Comparison of ENCODE assay signal across 15 mouse cellular contexts in the genomic region with DNA sequence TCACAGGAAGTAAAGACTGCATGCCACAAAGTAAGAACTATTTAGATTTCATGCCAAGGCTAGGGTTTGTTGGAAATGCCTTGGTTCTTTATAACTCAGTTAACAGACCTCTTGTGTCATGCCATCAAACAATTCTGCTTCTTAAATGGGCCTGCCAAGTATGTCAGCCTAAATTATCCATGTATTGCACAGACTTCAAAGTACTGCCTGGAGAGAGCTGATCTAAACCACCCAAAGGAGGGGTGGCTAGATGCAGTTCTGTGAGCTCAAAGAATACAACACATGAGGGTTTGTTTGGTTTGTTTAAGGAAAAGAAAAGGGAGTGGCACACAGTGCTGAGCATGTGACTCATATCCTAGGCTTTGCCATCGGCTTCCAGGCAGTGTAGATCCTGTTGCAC. TPM values are rescaled to one million over a fixed set of nuclear protein-coding genes. Genes with fewer than 3 reads are reported as not detected.
DNase-seq lines count a peak whose midpoint lies in the region; ATAC-seq lines count a peak whose summit lies in the region.
"Had no signal": no experiment of that assay in that cellular context is flagged by ENCODE, and none has a peak within 500 bp of the region (broad histone marks: within the 10 kb centered on the region; RNA-seq: fewer than 3 reads in every experiment).

No protein-coding gene starts in this region.

- no peaks in the 10 kb centered on the region for H3K9me3 ChIP-seq in embryonic facial prominence, embryonic 11.5 days (replicated peaks; ENCODE audit: control insufficient read depth, low read length)
- H3K9me3 ChIP-seq in embryonic facial prominence, embryonic 10.5 days, result no peaks in the 10 kb centered on the region
- H3K9me3 ChIP-seq in embryonic facial prominence, embryonic 13.5 days, result no peaks in the 10 kb centered on the region
- no peaks in the 10 kb centered on the region for H3K9me3 ChIP-seq in intestine, embryonic 15.5 days

- ATAC-seq in embryonic facial prominence, embryonic 11.5 days (replicated peaks; ENCODE audit: insufficient number of reproducible peaks, low FRiP score, low TSS enrichment, low read depth), result peak; percentile 67; the same call in 1 of the 2 replicates
- ATAC-seq in embryonic facial prominence, embryonic 13.5 days (ENCODE audit: insufficient number of reproducible peaks, insufficient read depth, low FRiP score, low TSS enrichment, low read depth), result peak; percentile 59
- peak; percentile 55 for ATAC-seq in intestine, embryonic 15.5 days

- H3K27me3 ChIP-seq in embryonic facial prominence, embryonic 11.5 days (ENCODE audit: control insufficient read depth, insufficient read depth, low read length), result no peaks in the 10 kb centered on the region
- H3K27me3 ChIP-seq in embryonic facial prominence, embryonic 10.5 days (replicated peaks; ENCODE audit: low read depth, poor library complexity, severe bottlenecking), result no peaks in the 10 kb centered on the region
- H3K27me3 ChIP-seq in embryonic facial prominence, embryonic 13.5 days, result no peaks in the 10 kb centered on the region
- H3K27me3 ChIP-seq in intestine, embryonic 15.5 days (replicated peaks), result no peaks in the 10 kb centered on the region

- 77% methylated on average over 1 of the region's 1 CpGs for WGBS in embryonic facial prominence, embryonic 11.5 days
- 79% methylated on average over 1 of the region's 1 CpGs for WGBS in embryonic facial prominence, embryonic 10.5 days
- WGBS in embryonic facial prominence, embryonic 13.5 days, result 23% methylated on average over 1 of the region's 1 CpGs
- WGBS in intestine, embryonic 15.5 days, result 43% methylated on average over 1 of the region's 1 CpGs

- H3K27ac ChIP-seq in embryonic facial prominence, embryonic 11.5 days (replicated peaks; ENCODE audit: low read depth, low read length), result no peak overlapping the region
- H3K27ac ChIP-seq in embryonic facial prominence, embryonic 10.5 days (replicated peaks), result no peak overlapping the region
- peak overlapping the region; percentile 74 for H3K27ac ChIP-seq in embryonic facial prominence, embryonic 13.5 days
- H3K27ac ChIP-seq in intestine, embryonic 15.5 days, result no peak overlapping the region

- no peak overlapping the region for H3K4me2 ChIP-seq in embryonic facial prominence, embryonic 11.5 days (ENCODE audit: low read depth, low read length)
- H3K4me2 ChIP-seq in embryonic facial prominence, embryonic 13.5 days, result no peak overlapping the region
- no peak overlapping the region for H3K4me2 ChIP-seq in intestine, embryonic 15.5 days (replicated peaks)
- H3K4me2 ChIP-seq: heart, embryonic 11.5 days; liver, embryonic 11.5 days had no signal

- H3K9ac ChIP-seq in embryonic facial prominence, embryonic 11.5 days (replicated peaks; ENCODE audit: low read length), result no peak overlapping the region
- H3K9ac ChIP-seq in embryonic facial prominence, embryonic 13.5 days, result no peak overlapping the region
- no peak overlapping the region for H3K9ac ChIP-seq in intestine, embryonic 15.5 days

- H3K4me3 ChIP-seq in embryonic facial prominence, embryonic 11.5 days (ENCODE audit: low read depth, low read length), result no peak overlapping the region
- H3K4me3 ChIP-seq in embryonic facial prominence, embryonic 10.5 days, result no peak overlapping the region
- H3K4me3 ChIP-seq in embryonic facial prominence, embryonic 13.5 days, result no peak overlapping the region
- no peak overlapping the region for H3K4me3 ChIP-seq in intestine, embryonic 15.5 days (replicated peaks)

- peak; percentile 28 for DNase-seq in embryonic facial prominence, embryonic 11.5 days (ENCODE audit: low spot score)
- no peak for DNase-seq in embryonic facial prominence, embryonic 10.5 days (ENCODE audit: low spot score)
- peak; percentile 28 for DNase-seq in 3134 (ENCODE audit: extremely low read depth, insufficient read length, low spot score)
- no peak for DNase-seq in right cerebral cortex, postnatal 10 days (ENCODE audit: low spot score in 2 of 2)
- DNase-seq in left cerebral cortex, adult 9 months (ENCODE audit: low spot score in 2 of 2), result no peak
- no peak for DNase-seq in gastrocnemius, postnatal 4 days (ENCODE audit: low spot score in 2 of 2)
- DNase-seq: cerebellum, adult 9-10 months; heart, postnatal 4 days; kidney, adult 2 months; lung, postnatal 4 days; right cerebral cortex, postnatal 14 days had no signal

- no peaks in the 10 kb centered on the region for H3K4me1 ChIP-seq in embryonic facial prominence, embryonic 11.5 days (ENCODE audit: control insufficient read depth, insufficient read depth, low read length)
- H3K4me1 ChIP-seq in embryonic facial prominence, embryonic 10.5 days, result peaks cover 6% of the 10 kb centered on the region; the same call in 1 of the 2 replicates
- H3K4me1 ChIP-seq in embryonic facial prominence, embryonic 13.5 days, result peaks cover 35% of the 10 kb centered on the region
- H3K4me1 ChIP-seq in intestine, embryonic 15.5 days (replicated peaks), result no peaks in the 10 kb centered on the region

- H3K36me3 ChIP-seq in embryonic facial prominence, embryonic 11.5 days (replicated peaks; ENCODE audit: control insufficient read depth, insufficient read depth, low read depth, low read length), result no peaks in the 10 kb centered on the region; the same call in 1 of the 2 replicates
- peaks cover 87% of the 10 kb centered on the region for H3K36me3 ChIP-seq in embryonic facial prominence, embryonic 10.5 days (replicated peaks)
- H3K36me3 ChIP-seq in embryonic facial prominence, embryonic 13.5 days, result peaks cover 44% of the 10 kb centered on the region
- peaks cover 19% of the 10 kb centered on the region for H3K36me3 ChIP-seq in intestine, embryonic 15.5 days

RNA-seq across cellular contexts. Expression of gene Farsb, which starts 40.6 kb away (rescaled TPM):
- 189 and 190 TPM in 2 replicates for polyA plus RNA-seq in embryonic facial prominence, embryonic 11.5 days (2014; fragmentation: Nextera tagmentation; extraction: Ambion mirVana)
- polyA plus RNA-seq in embryonic facial prominence, embryonic 10.5 days (2016; fragmentation: Nextera tagmentation; extraction: Ambion mirVana), result 152 and 155 TPM in 2 replicates
- 140 and 142 TPM in 2 replicates for polyA plus RNA-seq in embryonic facial prominence, embryonic 13.5 days (2015; fragmentation: Nextera tagmentation; extraction: Ambion mirVana)
- polyA plus RNA-seq in intestine, embryonic 15.5 days (2015; fragmentation: Nextera tagmentation; extraction: Ambion mirVana), result 169 and 187 TPM in 2 replicates
- total RNA-seq in gastrocnemius, postnatal 4 days (2021), result 10 to 100 TPM; 44.8 to 45.6 TPM

Comparison
In these comparisons a context has a peak if more than half of its experiments do, and no peak if none do; other contexts are left out.
1. DNase-seq: peak in embryonic facial prominence, embryonic 11.5 days (single experiment) and 3134 (single experiment); none in embryonic facial prominence, embryonic 10.5 days (single experiment), right cerebral cortex, postnatal 10 days (0 of 2), left cerebral cortex, adult 9 months (0 of 2) and gastrocnemius, postnatal 4 days (0 of 2).
2. Peak in every context shown above with its lines, with median percentiles within 50 percentile points of each other: ATAC-seq.